Mouse (Mus musculus) cerebellum, postnatal 36 days (tissue): Measurements from ENCODE around the gene Smarcc2.
"Not testable (repeated sequence)": the region's sequence is repeated elsewhere in the genome, so short reads cannot be mapped to it uniquely, and the experiment has no call there.

ENCODE experiments used
- DNase-seq, 2 experiments: peaks; one replicate each; pipeline ENCODE4 v3.0.0; 2021 to 2022; ENCODE audit warnings: mixed read lengths in 2 of 2

The Smarcc2 gene

DNA sequence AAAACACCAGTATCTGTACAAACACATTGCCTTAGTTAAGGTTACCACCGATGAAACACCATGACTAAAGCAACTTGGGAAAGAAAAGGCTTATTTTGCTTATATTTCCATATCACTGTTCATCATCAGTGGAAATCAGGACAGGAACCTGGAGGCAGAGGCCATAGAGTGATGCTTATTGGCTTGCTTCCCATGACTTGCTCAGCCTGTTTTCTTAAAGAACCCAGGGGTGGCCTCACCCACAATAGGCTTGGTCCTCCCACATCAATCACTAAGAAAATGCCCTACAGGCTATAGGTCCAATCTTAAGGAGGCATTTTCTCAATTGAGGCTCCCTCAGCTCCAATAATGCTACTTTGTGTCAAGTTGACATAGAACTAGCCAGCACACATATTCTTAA is 16.3 kb upstream of the Smarcc2 start:
- DNase-seq = no peak

GRCm38 (mm10) chr10:128444354-128444753 is 14.7 kb upstream of the Smarcc2 start:
- no peak for DNase-seq

DNA sequence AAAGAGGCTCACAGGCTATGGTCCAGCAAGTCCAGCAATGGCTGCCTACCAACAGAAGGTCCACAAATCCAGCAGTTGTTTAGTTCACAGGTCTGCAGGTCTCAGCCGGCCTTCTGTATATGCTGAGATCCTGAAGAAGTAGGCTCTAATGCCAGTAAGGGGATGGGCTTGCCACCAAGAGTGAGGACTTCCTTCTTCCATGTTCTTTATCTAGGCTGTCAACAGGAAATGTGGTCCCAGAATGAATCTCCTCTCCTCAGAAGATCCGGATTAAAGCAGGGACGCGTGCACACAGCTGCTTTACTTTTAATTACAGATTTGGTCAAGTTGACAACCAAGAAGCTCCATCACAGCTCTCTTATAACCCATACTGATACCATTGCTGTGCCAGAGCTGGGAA is 13.6 kb upstream of the Smarcc2 start:
- no peak for DNase-seq

GRCm38 (mm10) chr10:128451014-128451413 is 8.0 kb upstream of the Smarcc2 start:
- DNase-seq = no peak

DNA sequence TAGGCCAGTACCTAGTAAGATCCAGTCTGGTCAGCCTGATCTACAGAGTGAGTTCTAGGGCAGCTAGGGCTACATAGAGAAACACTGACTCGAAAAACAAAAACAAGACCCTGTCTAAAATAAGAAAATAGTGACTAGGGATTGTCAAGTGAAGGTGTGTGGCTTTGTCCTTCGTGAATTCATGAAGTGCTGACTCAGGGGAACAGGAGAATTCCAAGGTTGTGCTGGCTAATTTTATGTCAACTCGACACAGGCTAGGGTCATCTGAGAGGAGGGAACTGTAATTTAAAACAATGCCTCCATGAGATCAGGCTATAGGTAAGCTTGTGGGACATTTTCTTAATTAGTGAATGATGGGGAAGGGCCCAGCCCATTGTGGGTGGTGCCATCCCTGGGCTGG is 4.6 kb upstream of the Smarcc2 start:
- no peak for DNase-seq

DNA sequence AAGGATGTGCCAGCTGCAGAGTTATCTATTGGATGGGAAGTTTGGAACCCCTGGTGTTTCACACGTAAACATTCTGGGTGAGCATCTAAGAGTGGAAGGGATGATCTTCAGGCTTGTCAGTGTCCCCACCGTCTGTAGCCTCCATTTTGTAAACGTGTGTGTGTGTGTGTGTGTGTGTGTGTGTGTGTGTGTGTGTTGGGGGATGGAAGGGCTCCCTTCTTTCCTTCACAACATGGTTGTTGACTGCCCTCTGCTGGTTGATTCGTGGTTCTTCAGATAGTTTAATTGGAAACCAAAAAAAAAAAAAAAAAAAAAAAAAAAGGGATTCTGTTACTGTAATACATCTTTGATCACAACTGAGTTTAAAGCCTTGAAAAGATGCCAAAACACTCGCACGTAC is 3.8 kb upstream of the Smarcc2 start:
- peak; percentile 66 to 74 for DNase-seq

- no peak for DNase-seq
These were observed 1.4 kb upstream of the Smarcc2 start for GRCm38 (mm10) chr10:128457676-128458075.

DNA sequence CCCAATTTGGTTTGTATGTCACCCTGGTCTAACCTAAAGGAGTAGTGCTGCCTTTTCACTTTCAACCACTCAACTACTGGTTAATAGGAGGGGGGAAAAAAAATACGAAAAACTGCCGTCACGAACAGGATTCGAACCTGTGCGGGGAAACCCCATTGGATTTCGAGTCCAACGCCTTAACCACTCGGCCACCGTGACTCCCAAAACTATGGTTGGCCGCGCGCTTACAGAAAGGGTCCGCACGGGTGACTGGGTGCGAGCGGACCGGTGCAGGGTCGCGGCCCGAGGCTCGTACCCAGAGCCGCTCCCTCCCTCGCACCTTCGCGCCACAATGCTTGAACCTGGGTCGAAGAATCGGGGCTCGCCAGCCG is 715 bp upstream of the Smarcc2 start:
- peak; percentile 92 to 97 for DNase-seq

GRCm38 (mm10) chr10:128459409-128460269 is 591 bp downstream of the Smarcc2 start:
- DNase-seq = peak; percentile 63 to 65

- no peak for DNase-seq
These were observed 1.2 kb downstream of the Smarcc2 start for GRCm38 (mm10) chr10:128460270-128460630.

GRCm38 (mm10) chr10:128474366-128474765 is 15.3 kb downstream of the Smarcc2 start:
- no peak for DNase-seq

DNA sequence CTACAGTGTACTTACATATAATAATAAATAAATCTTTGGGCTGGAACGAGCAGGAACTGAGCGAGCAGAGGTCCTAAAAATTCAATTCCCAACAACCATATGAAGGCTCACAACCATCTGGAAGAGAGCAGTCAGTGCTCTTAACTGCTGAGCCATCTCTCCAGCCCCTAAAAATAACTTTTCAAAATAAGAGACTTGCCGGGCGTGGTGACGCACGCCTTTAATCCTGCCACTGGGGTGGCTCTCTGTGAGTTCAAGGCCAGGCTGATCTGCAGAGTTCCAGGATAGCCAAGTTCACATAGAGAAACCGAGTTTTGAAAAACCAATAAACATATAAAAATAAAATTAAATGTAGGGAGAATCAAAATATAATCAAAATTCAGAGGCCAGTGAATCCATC is 27.3 kb downstream of the Smarcc2 start:
- no peak for DNase-seq

- peak; percentile 71 to 74 for DNase-seq
These were observed 29.0 kb downstream of the Smarcc2 start for GRCm38 (mm10) chr10:128487861-128488712.

GRCm38 (mm10) chr10:128488776-128489175 is 29.7 kb downstream of the Smarcc2 start:
- no peak for DNase-seq

DNA sequence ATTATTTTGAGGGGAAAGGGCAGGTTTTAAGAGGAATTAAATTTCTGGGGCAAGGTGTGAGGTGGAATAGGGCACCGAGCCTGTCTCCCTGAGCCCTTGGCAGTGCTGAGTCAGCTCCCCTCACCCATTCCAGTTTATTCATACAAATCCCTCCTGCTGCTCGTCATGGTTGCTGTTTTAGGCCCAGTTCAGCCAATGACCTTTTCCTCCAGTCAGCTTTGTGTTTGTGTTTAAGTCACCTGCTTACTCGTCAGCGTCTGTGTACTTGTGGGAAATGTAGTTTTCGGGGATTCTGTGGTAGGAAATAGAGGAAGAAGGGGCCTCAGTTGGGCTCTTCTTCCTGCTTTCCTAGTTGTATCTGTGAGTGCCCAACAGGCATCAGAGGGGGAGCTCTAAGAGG is 30.3 kb downstream of the Smarcc2 start:
- DNase-seq = no peak

DNA sequence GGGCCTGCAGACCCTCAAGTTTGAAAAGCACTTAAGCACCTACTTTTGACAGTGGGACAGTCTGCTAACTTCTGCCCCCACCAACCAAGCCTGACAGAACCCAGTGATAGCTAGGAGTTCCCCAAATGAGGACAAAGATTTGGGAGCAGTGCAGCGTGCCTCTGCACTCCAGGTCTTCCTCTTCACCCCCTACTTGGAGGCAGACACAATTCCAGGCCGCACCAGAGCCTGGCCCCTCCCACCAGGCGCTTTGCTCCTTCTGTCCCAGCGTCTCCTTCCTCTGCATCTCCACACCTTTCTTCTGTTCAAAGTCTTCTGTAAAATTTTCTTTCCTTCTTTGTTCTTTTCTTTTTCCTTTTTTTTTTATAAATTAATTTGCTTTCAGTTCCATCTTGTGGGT is 30.7 kb downstream of the Smarcc2 start:
- DNase-seq = no peak

GRCm38 (mm10) chr10:128490232-128490631 is 31.2 kb downstream of the Smarcc2 start:
- peak in 1 of 2 experiments; percentile 23 for DNase-seq

DNA sequence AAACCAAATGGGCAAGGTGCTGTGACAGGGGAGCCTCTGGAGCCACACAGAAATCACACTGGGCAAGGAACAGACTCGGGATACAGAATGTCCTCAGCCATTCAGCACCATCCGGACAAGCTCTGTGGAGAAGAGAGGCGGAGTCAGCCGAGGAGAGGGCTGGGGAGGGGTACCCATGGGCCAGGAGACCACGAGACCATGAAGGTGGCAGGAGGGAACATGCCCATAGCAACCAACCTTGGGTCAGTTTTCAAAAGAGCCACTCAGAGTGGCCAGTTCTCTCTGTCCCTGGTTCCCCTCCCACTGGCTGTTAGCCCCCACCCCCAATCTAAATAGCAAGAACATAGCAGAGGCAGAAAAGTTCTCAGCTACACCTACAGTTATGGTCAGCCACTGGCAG is 31.9 kb downstream of the Smarcc2 start:
- DNase-seq = no peak

DNA sequence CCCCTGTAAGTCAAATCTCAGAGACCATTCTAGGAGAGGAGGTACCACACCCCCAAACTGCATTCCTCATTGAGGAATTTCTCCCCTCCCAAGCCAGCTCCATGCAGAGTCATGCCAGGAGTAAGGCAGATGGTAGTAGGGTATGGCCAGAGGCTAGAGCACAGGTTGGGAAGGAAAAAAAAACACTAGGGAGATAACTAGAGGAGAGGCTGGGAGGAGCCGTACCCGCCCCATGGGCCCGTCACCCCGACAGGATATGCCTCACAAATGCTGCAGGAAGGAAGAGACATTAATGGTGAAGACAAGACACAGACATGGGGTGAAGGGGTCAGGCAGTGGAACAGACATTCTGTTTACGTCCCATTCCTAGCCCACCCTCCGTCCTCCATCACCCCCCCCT is 32.4 kb downstream of the Smarcc2 start:
- no peak for DNase-seq

- DNase-seq = not testable (repeated sequence)
These were observed 33.0 kb downstream of the Smarcc2 start for GRCm38 (mm10) chr10:128492051-128492450.

DNA sequence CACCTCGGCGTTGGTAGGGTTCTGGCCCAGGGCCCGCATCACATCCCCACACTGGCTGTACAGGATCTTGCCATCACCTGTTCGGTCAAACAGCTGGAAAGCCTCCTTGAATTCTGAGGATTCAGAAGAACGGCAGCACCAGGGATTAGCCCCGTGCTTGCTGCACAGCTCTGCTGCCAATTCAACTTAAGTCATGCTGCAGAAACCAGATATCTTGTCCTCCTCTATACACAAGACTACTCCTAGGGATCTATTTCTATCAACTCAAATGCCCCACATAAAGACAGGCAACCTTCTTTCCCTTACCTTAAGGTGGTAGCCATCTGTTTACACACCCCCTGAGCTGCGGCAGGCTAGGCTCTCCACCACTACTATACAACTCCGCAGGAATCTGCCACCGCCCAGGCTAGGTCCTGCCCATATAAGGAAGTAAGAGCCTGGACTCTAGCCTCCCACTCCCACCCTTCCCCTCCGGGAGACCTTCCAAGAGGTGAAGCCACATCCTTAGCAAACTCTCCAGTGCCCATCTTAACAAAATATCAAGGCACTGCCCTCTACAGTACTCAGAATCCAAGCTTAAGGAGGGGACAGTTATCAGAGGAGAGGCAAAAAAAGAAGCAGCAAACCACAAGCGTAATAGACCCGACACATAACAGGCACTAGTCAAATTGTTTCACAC is 33.7 kb downstream of the Smarcc2 start:
- DNase-seq = peak; percentile 50 to 53

DNA sequence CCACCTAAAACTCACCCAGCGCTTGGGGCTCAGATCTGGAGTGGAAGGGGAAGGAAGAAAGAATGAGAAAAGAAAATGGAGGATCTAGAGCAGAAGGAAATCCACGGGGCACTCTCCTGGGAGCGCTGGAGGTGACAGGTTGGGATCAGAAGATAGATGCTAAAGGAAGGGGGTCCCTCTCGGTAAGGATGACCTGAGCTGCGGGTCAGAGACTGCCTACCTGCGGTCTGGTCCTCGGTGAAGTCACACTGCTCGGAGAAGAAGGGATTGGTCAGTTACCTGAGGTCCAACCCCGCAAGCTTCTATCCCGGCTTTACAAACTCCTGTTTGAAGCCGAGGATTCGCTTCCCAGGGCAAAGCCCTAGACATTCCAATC is 34.3 kb downstream of the Smarcc2 start:
- DNase-seq = no peak
